Mouse (Mus musculus): ENCODE results near the gene Evx2. TPM values are rescaled to one million over a fixed set of nuclear protein-coding genes. Genes with fewer than 3 reads are reported as not detected.

Gene Evx2
- total and polyA plus RNA-seq, 3 experiments = not detected

- Histone ChIP-seq H3K27me3 (ENCODE audit: control insufficient read depth in 1 of 2, insufficient read depth in 2 of 2, low read length in 2 of 2) (no peaks in the 10 kb centered on the region; a peak in 2 of 4 replicates), H3K79me2 (ENCODE audit: control insufficient read depth, insufficient read depth, low read length, poor library complexity) (no peaks in the 10 kb centered on the region), H3K4me3 (ENCODE audit: control insufficient read depth in 1 of 2, insufficient read depth in 1 of 2, low read depth in 2 of 2, low read length in 2 of 2) (no peak overlapping the region), H3K36me3 (ENCODE audit: control insufficient read depth in 1 of 2, insufficient read depth in 2 of 2, low read length in 2 of 2) (no peaks in the 10 kb centered on the region), H3K9ac (ENCODE audit: control insufficient read depth, low read depth, low read length, poor library complexity, severe bottlenecking) (no peak overlapping the region), H3K4me1 (ENCODE audit: control insufficient read depth in 1 of 2, insufficient read depth in 2 of 2, low read length in 2 of 2) (no peaks in the 10 kb centered on the region), H3K9me3 (replicated peaks; ENCODE audit: insufficient read depth, low read length) (no peaks in the 10 kb centered on the region), H3K27ac (ENCODE audit: control insufficient read depth, low read depth, low read length) (no peak overlapping the region)
- no peak for TF ChIP-seq MAZ (IDR thresholded peaks at IDR 0.05; ENCODE audit: low read depth, low read length)
- TF ChIP-seq TCF12 (IDR thresholded peaks at IDR 0.05; ENCODE audit: low read depth, low read length) = no peak
- no peak for TF ChIP-seq ZNF384 (IDR thresholded peaks at IDR 0.05; ENCODE audit: low read depth, low read length)
- no peak for TF ChIP-seq ETS1 (IDR thresholded peaks at IDR 0.05; ENCODE audit: low read depth, low read length)
- TF ChIP-seq MYC (IDR thresholded peaks at IDR 0.05; ENCODE audit: low read depth, low read length) = no peak
- TF ChIP-seq KAT2A (conservative IDR thresholded peaks at IDR 0.05; ENCODE audit: low read depth, low read length) = no peak
- no peak for TF ChIP-seq GATA1 (IDR thresholded peaks at IDR 0.05; ENCODE audit: low read depth, low read length)
- no peak for TF ChIP-seq CHD1 (IDR thresholded peaks at IDR 0.05; ENCODE audit: low read depth, low read length)
- DNase-seq (ENCODE audit: low read depth, low spot score) = no peak
Observed at GRCm38 (mm10) chr2:74698201-74699052, 39.1 kb upstream of the Evx2 start.

- H3K9me3 ChIP-seq (replicated peaks; ENCODE audit: insufficient read depth, low read length) = no peaks in the 10 kb centered on the region
- no peak within 1 kb of the TSS for H3K27ac ChIP-seq (ENCODE audit: control insufficient read depth, low read depth, low read length)
- H3K79me2 ChIP-seq (ENCODE audit: control insufficient read depth, insufficient read depth, low read length, poor library complexity) = no peaks in the 10 kb centered on the region
- H3K36me3 ChIP-seq (ENCODE audit: control insufficient read depth in 1 of 2, insufficient read depth in 2 of 2, low read length in 2 of 2) = no peaks in the 10 kb centered on the region
- TF ChIP-seq POLR2AphosphoS2 (IDR thresholded peaks at IDR 0.05; ENCODE audit: low read length) = no peak
- TF ChIP-seq SMC3 (IDR thresholded peaks at IDR 0.05; ENCODE audit: low read depth, low read length) = no peak
- TF ChIP-seq USF2 (IDR thresholded peaks at IDR 0.05; ENCODE audit: borderline replicate concordance in 1 of 2, insufficient read depth in 1 of 2, low read depth in 1 of 2, low read length in 2 of 2) = no peak
- TF ChIP-seq JUND (IDR thresholded peaks at IDR 0.05; ENCODE audit: low read depth, low read length) = no peak
- TF ChIP-seq MAFK (IDR thresholded peaks at IDR 0.05; ENCODE audit: borderline replicate concordance, low read depth, low read length) = no peak
- no peak for TF ChIP-seq CHD2 (IDR thresholded peaks at IDR 0.05; ENCODE audit: low read length)
- H3K4me3 ChIP-seq (ENCODE audit: control insufficient read depth in 1 of 2, insufficient read depth in 1 of 2, low read depth in 2 of 2, low read length in 2 of 2) = no peak within 1 kb of the TSS
- H3K9ac ChIP-seq (ENCODE audit: control insufficient read depth, low read depth, low read length, poor library complexity, severe bottlenecking) = no peak within 1 kb of the TSS
- H3K27me3 ChIP-seq (ENCODE audit: control insufficient read depth in 1 of 2, insufficient read depth in 2 of 2, low read length in 2 of 2) = no peaks in the 10 kb centered on the region; a peak in 2 of 4 replicates
- no peak for DNase-seq (ENCODE audit: low read depth, low spot score)
- no peaks in the 10 kb centered on the region for H3K4me1 ChIP-seq (ENCODE audit: control insufficient read depth in 1 of 2, insufficient read depth in 2 of 2, low read length in 2 of 2)
Observed at GRCm38 (mm10) chr2:74697567-74698121, 38.3 kb upstream of the Evx2 start, which contains the start of gene Hoxd9. TSS of gene Hoxd9 (plus strand) at chr2:74697727.
